Mouse (Mus musculus) limb, embryonic 12.5 days (tissue): ENCODE results near the gene Sufu. TPM values are rescaled to one million over a fixed set of nuclear protein-coding genes. Genes with fewer than 3 reads are reported as not detected.

Source experiments
- ATAC-seq: fragments of 200-750 bp; cut with Nextera tagmentation; 2 replicates; pipeline ENCODE4 v1.8.0; 2017; ENCODE audit warnings: low read depth, moderate TSS enrichment; ENCODE audit not compliant: insufficient number of reproducible peaks, insufficient read depth, low FRiP score, low TSS enrichment
- H3K27ac ChIP-seq: fragments of 300-500 bp; sonication (generic); 2 replicates; pipeline ENCODE4 v1.5.1; 2016; ENCODE audit warnings: mild to moderate bottlenecking, moderate library complexity
- H3K27me3 ChIP-seq: fragments of 300-500 bp; sonication (generic); 2 replicates; pipeline ENCODE4 v1.6.1; 2016; ENCODE audit warnings: mild to moderate bottlenecking, moderate library complexity
- H3K36me3 ChIP-seq: fragments of 300-500 bp; sonication (generic); 2 replicates; pipeline ENCODE4 v1.6.1; 2016; ENCODE audit warnings: mild to moderate bottlenecking, moderate library complexity
- H3K4me1 ChIP-seq: fragments of 300-500 bp; sonication (generic); replicated peaks from 2 replicates; pipeline ENCODE4 v1.6.1; 2016
- H3K4me2 ChIP-seq: fragments of 300-500 bp; sonication (generic); 2 replicates; pipeline ENCODE4 v1.6.1; 2016; ENCODE audit warnings: mild to moderate bottlenecking, moderate library complexity
- H3K4me3 ChIP-seq: fragments of 300-500 bp; sonication (generic); replicated peaks from 2 replicates; pipeline ENCODE4 v1.5.1; 2016; ENCODE audit warnings: mild to moderate bottlenecking
- H3K9ac ChIP-seq: fragments of 300-500 bp; sonication (generic); replicated peaks from 2 replicates; pipeline ENCODE4 v1.6.1; 2016; ENCODE audit warnings: mild to moderate bottlenecking, moderate library complexity
- H3K9me3 ChIP-seq: fragments of 300-500 bp; sonication (generic); 2 replicates; pipeline ENCODE4 v1.6.1; 2016; ENCODE audit warnings: mild to moderate bottlenecking, moderate library complexity
- WGBS: fragments of 180-500 bp; shearing (Covaris S2); methylation state at CpG from one replicate; pipeline ENCODE4 v1.1.7; 2016; 5-methylcytosine and 5-hydroxymethylcytosine counted together
- polyA plus RNA-seq: library from polyadenylated mRNA; unstranded; fragments of >200 nt; fragmentation: Nextera tagmentation; extraction: Ambion mirVana; gene quantifications from 2 replicates; pipeline ENCODE4 v1.2.1, GENCODE M21; 2016

Sufu gene
- polyA plus RNA-seq, 1 experiment from 2014 or later: 44.4 TPM

DNA sequence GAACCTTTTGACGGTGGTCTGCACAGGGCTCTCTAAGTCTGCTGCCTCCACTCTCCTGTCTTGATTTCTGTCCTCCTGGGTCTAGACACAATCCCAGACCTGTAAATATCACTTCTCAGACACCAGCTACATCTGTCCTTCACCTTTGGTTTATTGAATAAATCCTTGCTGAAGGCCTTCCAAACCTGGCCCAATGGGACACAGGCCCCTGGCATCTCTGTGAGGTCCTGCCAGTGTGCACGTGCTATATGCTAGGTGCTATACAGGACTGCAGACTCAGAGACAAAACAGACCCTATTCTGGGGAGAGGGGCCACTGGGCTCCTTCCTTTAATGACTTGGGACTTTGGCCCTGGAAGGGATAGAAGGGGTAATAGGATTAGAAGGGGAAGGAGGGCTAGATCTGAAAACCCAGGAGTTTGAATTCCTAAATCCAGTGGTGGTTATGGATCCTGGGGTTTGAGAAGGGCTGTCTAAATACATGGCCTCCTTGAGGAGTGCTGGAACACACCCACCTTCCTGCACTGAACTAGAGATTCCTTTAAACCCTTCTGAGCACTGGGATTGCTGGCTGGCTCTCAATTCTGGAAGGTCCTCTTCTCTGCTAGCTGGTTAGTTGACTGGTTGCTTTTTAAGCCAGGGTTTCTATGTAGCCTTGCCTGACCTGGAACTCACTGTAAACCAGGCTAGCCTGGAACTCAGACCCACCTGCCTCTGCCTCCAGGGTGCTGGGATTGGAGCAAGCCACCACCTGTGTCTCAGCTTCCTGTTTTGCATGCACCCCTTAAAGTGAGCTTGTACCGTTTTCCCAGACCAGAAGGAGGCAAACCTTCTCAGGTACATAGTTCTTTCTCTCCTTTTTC is 120.2 kb downstream of the Sufu start:
- Histone ChIP-seq H3K4me1 (peaks cover 29% of the 10 kb centered on the region), H3K9ac (no peak overlapping the region), H3K9me3 (no peaks in the 10 kb centered on the region), H3K4me3 (no peak overlapping the region), H3K4me2 (no peak overlapping the region), H3K36me3 (peaks cover 46% of the 10 kb centered on the region), H3K27ac (peak overlapping the region; percentile 83), H3K27me3 (no peaks in the 10 kb centered on the region)
- no peak for ATAC-seq
- 59% methylated on average over 3 of the region's 3 CpGs for WGBS

DNA sequence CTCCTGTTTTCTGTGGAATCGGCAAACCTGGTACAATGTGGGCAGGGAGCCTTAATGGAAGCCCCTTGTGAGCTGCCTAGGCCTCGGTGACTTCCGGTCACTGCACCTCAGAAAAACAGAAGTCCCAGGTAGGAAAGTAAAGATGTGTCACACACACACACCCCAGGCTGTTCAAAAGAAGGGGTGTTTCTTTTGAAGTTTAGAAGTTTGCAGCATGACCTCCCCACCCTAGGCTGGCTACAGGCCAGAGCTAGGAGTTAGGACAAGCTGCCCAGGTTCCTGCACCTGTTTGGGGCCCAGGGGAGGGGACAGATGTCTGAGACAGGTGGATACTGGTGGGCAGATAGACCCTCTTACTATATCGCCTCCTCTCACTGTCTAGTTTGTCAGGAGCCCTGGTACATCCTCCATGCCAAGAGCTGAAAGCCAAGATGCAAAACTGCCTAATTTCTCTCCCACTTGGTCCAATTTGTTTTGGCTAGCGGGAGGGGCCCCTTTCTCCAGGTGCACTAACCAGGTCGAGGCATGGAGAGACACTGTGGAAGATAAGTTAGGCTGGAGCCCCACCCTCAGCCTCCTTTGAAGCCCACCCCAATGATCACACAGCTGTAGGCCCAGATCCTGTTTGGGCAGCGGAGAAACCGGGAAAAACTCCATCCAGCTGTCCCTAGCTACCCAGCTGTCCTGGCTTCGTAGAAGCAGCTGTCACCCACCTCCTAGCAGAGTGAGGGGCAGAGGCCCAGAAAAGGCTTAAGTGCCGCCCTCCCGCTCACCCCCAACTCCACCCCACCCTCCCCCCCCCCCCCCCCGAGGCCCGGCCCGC is 121.0 kb downstream of the Sufu start:
- peak overlapping the region; percentile 40; the same call in 1 of the 2 replicates for H3K9ac ChIP-seq
- H3K4me1 ChIP-seq: peaks cover 37% of the 10 kb centered on the region

DNA sequence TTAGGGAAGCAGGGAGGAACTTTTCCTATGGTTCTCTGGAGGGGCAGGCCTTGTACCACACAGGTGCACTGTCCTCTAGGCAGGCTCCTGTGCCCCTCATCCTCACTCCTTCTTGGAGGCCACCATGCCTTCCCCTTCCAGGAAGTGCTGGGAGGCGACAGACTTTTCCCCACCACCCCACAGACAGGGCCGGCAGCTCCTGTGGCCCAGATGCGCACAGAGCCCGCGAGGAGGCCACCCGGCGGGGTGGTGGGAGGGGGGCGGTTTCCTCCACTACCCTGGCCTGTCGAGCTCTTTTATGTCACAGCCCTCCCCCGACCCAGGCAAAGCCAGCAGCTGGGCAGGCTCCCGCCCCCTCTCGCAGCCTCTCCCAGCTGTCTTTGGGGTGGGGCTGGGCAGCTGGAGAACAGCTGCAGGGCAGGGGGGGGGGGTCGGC is 121.7 kb downstream of the Sufu start:
- Histone ChIP-seq H3K4me2 (peak overlapping the region; percentile 57), H3K27me3 (no peaks in the 10 kb centered on the region), H3K4me3 (peak overlapping the region; percentile 23), H3K27ac (peak overlapping the region; percentile 83), H3K9me3 (no peaks in the 10 kb centered on the region), H3K9ac (0 out of 2 replicates have a peak overlapping the region, but pooled peaks have one; percentile 40), H3K4me1 (peaks cover 44% of the 10 kb centered on the region), H3K36me3 (peaks cover 31% of the 10 kb centered on the region)
- WGBS: 1% methylated on average over 13 of the region's 13 CpGs
- ATAC-seq: peak; percentile 66

More for the DNA sequence above, 121.0 kb downstream of the Sufu start:
- peak overlapping the region; percentile 23; the same call in 1 of the 2 replicates for H3K4me3 ChIP-seq
- peaks cover 38% of the 10 kb centered on the region for H3K36me3 ChIP-seq
- no peaks in the 10 kb centered on the region for H3K27me3 ChIP-seq
- peak overlapping the region; percentile 57 for H3K4me2 ChIP-seq
- no peaks in the 10 kb centered on the region for H3K9me3 ChIP-seq
- peak; percentile 22; the same call in 1 of the 2 replicates for ATAC-seq
- H3K27ac ChIP-seq: peak overlapping the region; percentile 83
- 23% methylated on average over 13 of the region's 14 CpGs for WGBS

DNA sequence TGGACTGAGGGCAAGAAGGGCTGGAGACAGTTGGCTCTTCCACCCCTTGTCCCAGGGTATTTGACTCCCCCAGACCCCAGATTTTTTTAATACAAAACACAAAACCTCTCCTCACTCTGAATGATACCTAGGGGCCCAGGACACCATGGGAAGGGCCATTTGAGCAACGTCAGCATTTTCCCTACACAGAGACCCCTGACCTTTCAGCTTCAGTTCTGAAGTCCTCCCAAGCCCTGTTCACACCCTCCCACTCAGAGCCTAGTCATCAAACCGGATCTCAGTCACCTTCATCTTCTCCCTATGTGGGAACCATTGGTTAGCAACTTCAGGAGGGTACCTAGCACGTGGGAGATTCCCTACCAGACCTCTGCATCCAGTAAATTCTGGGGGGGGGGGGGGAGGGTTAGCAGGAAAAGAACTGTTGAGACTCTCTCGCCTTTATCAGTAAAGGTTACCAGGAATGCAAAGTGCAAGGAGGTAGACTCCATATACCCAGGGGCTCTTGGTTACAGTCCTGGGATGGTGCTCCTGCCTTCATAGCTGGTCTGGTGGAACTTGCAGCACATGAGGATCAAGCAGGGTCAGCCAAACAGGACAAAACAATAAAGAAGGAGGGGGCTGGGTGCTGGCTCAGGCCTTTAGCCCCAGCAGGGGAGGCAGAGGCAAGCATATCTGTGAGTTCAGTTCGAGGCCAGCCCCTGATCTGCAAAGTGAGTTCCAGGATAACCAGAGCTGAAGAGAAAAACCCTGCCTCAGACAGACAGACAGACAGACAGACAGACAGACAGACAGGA is 122.3 kb downstream of the Sufu start:
- ATAC-seq: no peak
- H3K27ac ChIP-seq: peak overlapping the region; percentile 83
- 0 out of 2 replicates have a peak overlapping the region, but pooled peaks have one; percentile 40 for H3K9ac ChIP-seq
- H3K27me3 ChIP-seq: no peaks in the 10 kb centered on the region
- WGBS: 14% methylated on average over 5 of the region's 5 CpGs
- H3K4me3 ChIP-seq: peak overlapping the region; percentile 23; the same call in 1 of the 2 replicates
- H3K36me3 ChIP-seq: peaks cover 25% of the 10 kb centered on the region
- H3K4me1 ChIP-seq: peaks cover 50% of the 10 kb centered on the region
- peak overlapping the region; percentile 57 for H3K4me2 ChIP-seq
- H3K9me3 ChIP-seq: no peaks in the 10 kb centered on the region

DNA sequence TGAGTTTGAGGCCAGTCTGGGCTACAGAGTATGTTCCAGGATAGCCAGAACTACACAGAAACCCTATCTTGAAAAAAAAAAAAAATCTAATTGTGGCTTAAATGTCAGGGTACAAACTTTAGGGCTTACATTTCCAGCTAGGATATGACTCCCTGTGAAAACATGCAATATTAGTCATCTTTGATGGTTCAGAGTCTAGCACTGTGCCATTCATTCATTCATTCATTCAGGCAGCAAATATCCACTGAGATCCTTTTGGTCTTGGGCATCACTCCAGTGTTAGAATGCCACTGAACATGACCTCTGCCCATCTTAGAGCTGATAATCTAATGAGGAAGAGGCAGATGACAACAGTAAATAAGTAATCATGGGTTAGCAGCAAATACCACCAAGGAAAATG is 125.0 kb downstream of the Sufu start:
- H3K27ac ChIP-seq: no peak overlapping the region
- H3K4me2 ChIP-seq: no peak overlapping the region
- H3K9me3 ChIP-seq: no peaks in the 10 kb centered on the region
- no peaks in the 10 kb centered on the region for H3K27me3 ChIP-seq
- H3K4me3 ChIP-seq: no peak overlapping the region
- H3K4me1 ChIP-seq: peaks cover 77% of the 10 kb centered on the region
- peaks cover under 1% of the 10 kb centered on the region; the same call in 1 of the 2 replicates for H3K36me3 ChIP-seq
- H3K9ac ChIP-seq: no peak overlapping the region
- no peak for ATAC-seq

DNA sequence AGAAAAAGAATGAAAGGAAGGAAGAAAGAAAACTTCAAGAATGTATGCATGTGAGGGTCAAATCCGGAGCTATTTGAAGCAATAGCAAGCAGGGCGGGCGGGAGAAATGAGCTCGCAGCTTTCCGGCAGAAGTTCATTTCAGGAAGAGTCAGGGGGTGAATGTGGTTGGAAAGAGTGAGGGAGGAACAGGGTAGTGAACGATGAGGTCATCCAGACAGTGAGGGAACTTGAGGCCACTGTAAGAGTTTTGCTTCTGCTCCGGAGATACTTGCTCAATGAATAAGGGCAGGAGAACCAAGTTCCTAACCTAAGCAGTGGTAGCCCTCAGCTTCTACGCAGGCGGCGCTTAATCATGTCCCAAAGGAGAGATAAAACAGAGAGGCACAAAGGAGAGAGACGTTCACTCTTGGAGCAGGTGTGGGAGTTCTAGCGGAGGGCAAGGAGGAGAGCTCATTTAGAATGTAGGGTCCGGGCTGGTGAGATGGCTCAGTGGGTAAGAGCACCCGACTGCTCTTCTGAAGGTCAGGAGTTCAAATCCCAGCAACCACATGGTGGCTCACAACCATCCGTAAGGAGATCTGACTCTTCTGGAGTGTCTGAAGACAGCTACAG is 125.8 kb downstream of the Sufu start:
- WGBS: 38% methylated on average over 15 of the region's 15 CpGs
- no peaks in the 10 kb centered on the region for H3K36me3 ChIP-seq
- H3K4me2 ChIP-seq: no peak overlapping the region

DNA sequence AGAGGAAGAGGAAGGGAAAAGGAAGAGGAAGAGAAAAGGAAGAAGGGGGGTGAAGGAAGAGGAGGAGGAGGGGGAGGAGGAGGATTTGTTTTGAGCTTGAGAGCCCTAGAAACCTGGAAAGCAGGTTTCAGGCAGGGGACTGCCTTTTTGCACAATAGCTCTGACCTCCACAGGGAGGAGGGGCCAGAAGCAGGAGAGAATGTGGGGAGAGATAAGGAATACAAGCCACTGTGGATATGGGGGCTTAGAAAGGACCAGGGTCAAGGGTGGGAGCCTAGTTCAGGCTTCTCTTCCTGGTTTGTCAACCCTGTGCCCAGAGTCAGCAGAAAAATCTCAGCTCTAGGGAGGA is 126.4 kb downstream of the Sufu start:
- Histone ChIP-seq H3K9ac (peak overlapping the region; percentile 28; the same call in 1 of the 2 replicates), H3K27me3 (no peaks in the 10 kb centered on the region), H3K4me2 (peak overlapping the region; percentile 61), H3K4me3 (no peak overlapping the region), H3K27ac (peak overlapping the region; percentile 87), H3K9me3 (no peaks in the 10 kb centered on the region), H3K36me3 (no peaks in the 10 kb centered on the region), H3K4me1 (peaks cover 79% of the 10 kb centered on the region)
- ATAC-seq: no peak

More for the DNA sequence above, 125.8 kb downstream of the Sufu start:
- no peaks in the 10 kb centered on the region for H3K27me3 ChIP-seq
- H3K27ac ChIP-seq: 0 out of 2 replicates have a peak overlapping the region, but pooled peaks have one; percentile 87
- peaks cover 79% of the 10 kb centered on the region for H3K4me1 ChIP-seq
- H3K9ac ChIP-seq: no peak overlapping the region
- no peak overlapping the region for H3K4me3 ChIP-seq
- no peak for ATAC-seq
- no peaks in the 10 kb centered on the region for H3K9me3 ChIP-seq

DNA sequence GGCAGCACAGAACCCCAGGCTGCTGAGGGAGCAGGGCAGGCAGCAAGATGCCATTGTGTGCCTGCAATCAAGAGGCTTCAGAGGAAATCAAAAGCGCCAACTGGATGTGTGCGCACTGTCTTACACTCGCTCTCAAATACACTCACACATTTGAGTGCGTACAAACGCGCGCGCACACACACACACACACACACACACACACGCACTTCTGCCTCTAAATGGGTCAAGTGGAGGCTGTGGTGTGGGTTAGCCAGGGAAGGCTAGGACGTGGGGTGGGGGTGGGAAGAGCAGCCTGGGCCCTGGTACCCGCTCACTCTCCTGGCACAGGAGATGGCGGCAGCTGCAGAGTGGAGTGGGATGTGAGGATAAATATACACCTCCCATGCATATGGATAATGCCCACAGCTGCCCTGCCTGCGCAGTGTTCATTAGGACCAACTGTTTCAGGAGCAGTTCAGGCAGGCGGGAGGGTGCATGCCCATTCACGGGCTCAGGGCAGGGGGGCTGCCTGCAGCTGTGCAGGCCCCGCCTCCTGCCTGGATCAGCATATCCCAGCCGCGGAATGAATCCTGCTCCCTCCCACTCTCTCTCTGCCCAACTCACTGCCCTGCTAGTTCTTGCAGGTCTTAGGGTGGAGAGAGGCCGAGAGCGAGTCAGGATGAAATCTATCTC is 126.9 kb downstream of the Sufu start:
- H3K4me3 ChIP-seq: peak overlapping the region; percentile 24
- H3K4me1 ChIP-seq: peaks cover 79% of the 10 kb centered on the region
- H3K9me3 ChIP-seq: no peaks in the 10 kb centered on the region
- no peaks in the 10 kb centered on the region for H3K36me3 ChIP-seq
- ATAC-seq: peak; percentile 83
- peak overlapping the region; percentile 28 for H3K9ac ChIP-seq
- H3K27ac ChIP-seq: peak overlapping the region; percentile 87
- H3K27me3 ChIP-seq: no peaks in the 10 kb centered on the region
- H3K4me2 ChIP-seq: peak overlapping the region; percentile 61
- WGBS: 8% methylated on average over 20 of the region's 20 CpGs

DNA sequence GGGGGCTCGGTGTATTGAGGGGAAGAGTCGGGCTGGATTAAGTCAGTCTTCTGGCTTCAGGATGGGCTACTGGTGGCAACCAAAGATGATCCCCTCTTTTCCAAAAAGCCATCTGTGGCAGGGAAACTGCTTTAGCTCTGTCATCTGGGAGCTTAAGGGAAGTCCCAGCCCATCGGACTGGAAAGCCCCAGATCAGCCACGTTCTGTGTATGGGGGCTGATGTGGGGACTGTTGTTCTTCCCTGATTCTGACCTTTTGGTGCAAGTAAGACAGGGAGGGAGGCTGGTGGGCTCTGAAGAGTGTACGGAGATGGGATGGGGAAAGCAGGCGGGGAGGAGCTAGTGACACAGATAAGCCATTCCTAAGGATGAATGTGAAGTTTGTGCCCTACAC is 127.5 kb downstream of the Sufu start:
- Histone ChIP-seq H3K36me3 (no peaks in the 10 kb centered on the region), H3K9ac (peak overlapping the region; percentile 28), H3K4me2 (peak overlapping the region; percentile 61), H3K27ac (peak overlapping the region; percentile 87), H3K27me3 (no peaks in the 10 kb centered on the region), H3K9me3 (no peaks in the 10 kb centered on the region), H3K4me3 (peak overlapping the region; percentile 24), H3K4me1 (peaks cover 79% of the 10 kb centered on the region)
- no peak for ATAC-seq
- 12% methylated on average over 6 of the region's 6 CpGs for WGBS
